Mouse (Mus musculus): Measurements from ENCODE around the gene Folr2. TPM values are rescaled to one million over a fixed set of nuclear protein-coding genes. Genes with fewer than 3 reads are reported as not detected.
A peak's percentile ranks its signal among the peaks of the same experiment; 100 is the strongest.

Folr2 gene
- polyA plus RNA-seq (2012; rRNA removed): 7.4 and 8.0 TPM in 2 replicates
- polyA plus RNA-seq (2014; fragmentation: Nextera tagmentation; extraction: Ambion mirVana): 4.2 and 6.5 TPM in 2 replicates

DNA sequence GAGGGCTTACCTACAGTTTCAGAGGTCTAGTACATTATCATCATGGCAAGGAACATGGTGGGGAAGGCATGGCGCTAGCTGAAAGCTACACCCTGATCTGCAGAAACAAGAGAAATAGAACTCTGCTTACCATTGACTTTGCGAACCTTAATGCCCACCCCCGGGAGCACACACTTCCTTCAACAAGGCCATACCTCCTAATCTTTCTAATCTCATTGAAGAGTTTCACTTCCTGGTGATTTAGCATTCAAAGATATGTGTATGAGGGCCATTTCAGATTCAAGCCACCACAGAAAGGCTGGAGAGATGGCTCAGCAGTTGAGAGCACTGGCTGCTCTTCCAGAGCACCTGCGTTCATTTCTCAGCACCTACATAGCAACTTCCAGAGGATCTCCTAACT lies at the start of gene Folr2:
Folr2 (minus strand) TSS at position 101 of the 400 bp plus-strand sequence.
- no peaks in the 10 kb centered on the region for H3K9me3 ChIP-seq (ENCODE audit: control insufficient read depth, low read length)
- DNase-seq (ENCODE audit: low read depth in 3 of 3, low spot score in 3 of 3): no peak
- H3K27ac ChIP-seq: no peak within 1 kb of the TSS
- H3K9ac ChIP-seq (replicated peaks): no peak within 1 kb of the TSS
- no peak for TF ChIP-seq EP300 (IDR thresholded peaks at IDR 0.05; ENCODE audit: low read depth)
- TF ChIP-seq CTCF (IDR thresholded peaks at IDR 0.05; ENCODE audit: low read depth): no peak
- no peaks in the 10 kb centered on the region for H3K36me3 ChIP-seq (replicated peaks; ENCODE audit: control insufficient read depth, insufficient read depth, low read depth)
- 65% methylated on average over 4 of the region's 4 CpGs for WGBS (ENCODE audit: insufficient replicate concordance)
- no peaks in the 10 kb centered on the region for H3K4me1 ChIP-seq (replicated peaks; ENCODE audit: control insufficient read depth in 2 of 2, insufficient read depth in 2 of 2, low read length in 1 of 2)
- no peak within 1 kb of the TSS for H3K4me2 ChIP-seq (ENCODE audit: low read depth)
- no peak within 1 kb of the TSS for H3K4me3 ChIP-seq (ENCODE audit: insufficient read depth in 1 of 2, low read depth in 2 of 2, low read length in 2 of 2)
- ATAC-seq (ENCODE audit: insufficient read depth): no peak
- H3K27me3 ChIP-seq (ENCODE audit: control insufficient read depth, insufficient read depth, low read length): no peaks in the 10 kb centered on the region

DNA sequence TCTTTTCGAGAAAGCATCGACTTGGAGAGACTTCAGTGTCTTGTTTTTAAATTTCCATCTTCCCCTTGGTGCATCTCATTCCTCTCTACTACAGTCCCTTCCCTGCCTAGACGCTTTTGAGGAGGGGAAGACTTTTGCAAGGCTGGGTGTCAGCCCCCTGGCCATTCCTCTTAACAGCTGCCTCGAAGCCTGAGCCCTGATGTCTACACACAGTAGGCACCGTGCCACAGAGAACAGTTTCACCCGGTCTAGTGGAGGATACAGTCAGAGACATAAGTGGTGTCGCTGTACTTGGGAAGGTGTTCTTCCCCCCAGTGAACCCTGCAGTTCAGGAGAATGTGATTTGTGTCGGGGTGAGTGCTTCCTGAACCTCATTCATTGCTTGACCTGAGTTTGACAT lies 49.7 kb upstream of the Folr2 start:
- DNase-seq (ENCODE audit: low read depth in 3 of 3, low spot score in 3 of 3): no peak
- H3K36me3 ChIP-seq (replicated peaks; ENCODE audit: control insufficient read depth, insufficient read depth, low read depth): peaks cover 9% of the 10 kb centered on the region
- ATAC-seq (ENCODE audit: insufficient read depth): no peak
- 33% methylated on average over 8 of the region's 8 CpGs for WGBS (ENCODE audit: insufficient replicate concordance)
- TF ChIP-seq CTCF (IDR thresholded peaks at IDR 0.05; ENCODE audit: low read depth): no peak
- TF ChIP-seq EP300 (IDR thresholded peaks at IDR 0.05; ENCODE audit: low read depth): no peak
- peak overlapping the region; percentile 94 for H3K4me2 ChIP-seq (ENCODE audit: low read depth)
- peaks cover 14 to 24% of the 10 kb centered on the region in 2 experiments for H3K4me1 ChIP-seq (replicated peaks; ENCODE audit: control insufficient read depth in 2 of 2, insufficient read depth in 2 of 2, low read length in 1 of 2)
- no peaks in the 10 kb centered on the region for H3K9me3 ChIP-seq (ENCODE audit: control insufficient read depth, low read length)
- peak overlapping the region; percentile 91 for H3K9ac ChIP-seq (replicated peaks)
- H3K4me3 ChIP-seq (ENCODE audit: insufficient read depth in 1 of 2, low read depth in 2 of 2, low read length in 2 of 2): peak overlapping the region; percentile 81 to 85
- peak overlapping the region; percentile 76 for H3K27ac ChIP-seq
- H3K27me3 ChIP-seq (ENCODE audit: control insufficient read depth, insufficient read depth, low read length): no peaks in the 10 kb centered on the region

DNA sequence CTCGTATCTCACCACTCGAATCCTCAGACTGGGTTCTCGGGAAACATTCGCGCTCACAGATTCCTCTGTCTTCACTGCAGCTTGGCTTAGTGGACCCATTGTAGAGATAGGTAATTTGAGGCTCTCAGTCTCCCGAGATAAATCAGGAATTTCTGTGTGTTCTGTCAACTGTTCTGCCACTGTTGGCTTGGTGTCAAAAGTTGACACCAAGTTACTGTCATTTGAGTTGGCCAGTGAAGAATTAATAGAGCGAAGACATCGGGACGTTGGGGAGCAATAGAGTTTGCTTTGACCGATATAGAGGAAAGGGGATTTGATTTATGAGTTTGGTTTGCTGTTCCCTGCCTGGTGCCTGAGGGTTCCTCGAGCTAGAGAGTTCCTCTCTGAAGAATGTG lies 49.3 kb upstream of the Folr2 start, which contains the start of gene Tomt:
Tomt (minus strand) TSS at position 73 of the 395 bp plus-strand sequence.
- peak within 1 kb of the TSS; percentile 84 for H3K27ac ChIP-seq
- H3K9me3 ChIP-seq (ENCODE audit: control insufficient read depth, low read length): no peaks in the 10 kb centered on the region
- WGBS (ENCODE audit: insufficient replicate concordance): 4% methylated on average over 11 of the region's 11 CpGs
- no peak for ATAC-seq (ENCODE audit: insufficient read depth)
- H3K27me3 ChIP-seq (ENCODE audit: control insufficient read depth, insufficient read depth, low read length): no peaks in the 10 kb centered on the region
- DNase-seq (ENCODE audit: low read depth in 3 of 3, low spot score in 3 of 3): no peak
- H3K4me2 ChIP-seq (ENCODE audit: low read depth): peak within 1 kb of the TSS; percentile 94
- peaks cover 7% of the 10 kb centered on the region for H3K36me3 ChIP-seq (replicated peaks; ENCODE audit: control insufficient read depth, insufficient read depth, low read depth)
- H3K9ac ChIP-seq (replicated peaks): peak within 1 kb of the TSS; percentile 91
- TF ChIP-seq EP300 (IDR thresholded peaks at IDR 0.05; ENCODE audit: low read depth): no peak
- TF ChIP-seq CTCF (IDR thresholded peaks at IDR 0.05; ENCODE audit: low read depth): no peak
- peaks cover 14 to 24% of the 10 kb centered on the region in 2 experiments for H3K4me1 ChIP-seq (replicated peaks; ENCODE audit: control insufficient read depth in 2 of 2, insufficient read depth in 2 of 2, low read length in 1 of 2)
- peak within 1 kb of the TSS; percentile 81 to 85 for H3K4me3 ChIP-seq (ENCODE audit: insufficient read depth in 1 of 2, low read depth in 2 of 2, low read length in 2 of 2)

DNA sequence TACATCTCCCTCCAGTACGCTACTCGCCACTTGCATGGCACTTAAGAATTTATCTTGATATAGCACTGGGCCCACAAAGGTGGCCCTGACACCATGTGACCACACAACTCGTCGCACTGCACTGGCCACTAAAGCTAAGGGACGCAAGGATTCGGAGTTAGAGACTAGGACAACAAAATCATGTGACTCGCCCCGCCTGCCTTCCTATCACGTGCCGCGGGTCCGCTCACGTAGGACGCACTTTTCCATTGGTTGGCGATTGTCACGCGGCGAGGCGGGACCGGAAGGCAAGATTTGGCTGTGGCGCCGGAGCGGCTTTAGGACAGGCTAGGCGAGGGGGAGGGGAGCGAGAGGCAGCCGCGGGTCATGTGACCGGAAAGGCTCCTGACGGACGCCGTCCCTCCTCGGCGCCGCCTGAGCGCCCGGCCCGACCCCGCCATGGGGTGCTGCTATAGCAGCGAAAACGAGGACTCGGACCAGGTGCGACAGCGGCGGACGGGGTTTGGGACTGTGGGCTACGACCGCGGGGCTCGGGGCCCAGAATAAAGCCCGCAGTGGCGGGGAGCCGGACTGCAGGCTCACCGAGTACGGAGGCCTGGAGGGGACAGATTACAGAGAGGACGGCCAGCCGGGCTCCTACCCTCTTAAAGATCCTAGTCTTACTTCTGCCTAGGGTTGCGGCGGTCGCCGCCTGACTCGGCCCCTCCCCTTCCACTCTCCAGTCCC lies 48.7 kb upstream of the Folr2 start, which contains the start of gene Lamtor1:
Lamtor1 (plus strand) TSS at position 344 of the 726 bp plus-strand sequence.
- no peaks in the 10 kb centered on the region for H3K9me3 ChIP-seq (ENCODE audit: control insufficient read depth, low read length)
- ATAC-seq (ENCODE audit: insufficient read depth) (peak; percentile 96), DNase-seq (ENCODE audit: low read depth in 3 of 3, low spot score in 3 of 3) (peak; percentile 99)
- H3K4me3 ChIP-seq (ENCODE audit: insufficient read depth in 1 of 2, low read depth in 2 of 2, low read length in 2 of 2): peak within 1 kb of the TSS; percentile 81 to 85
- H3K4me2 ChIP-seq (ENCODE audit: low read depth): peak within 1 kb of the TSS; percentile 94
- H3K27ac ChIP-seq: peak within 1 kb of the TSS; percentile 84
- H3K27me3 ChIP-seq (ENCODE audit: control insufficient read depth, insufficient read depth, low read length): no peaks in the 10 kb centered on the region
- WGBS (ENCODE audit: insufficient replicate concordance): under 1% methylated on average over 61 of the region's 61 CpGs
- peak; percentile 1; the same call in 1 of the 2 replicates for TF ChIP-seq CTCF (IDR thresholded peaks at IDR 0.05; ENCODE audit: low read depth)
- no peak for TF ChIP-seq EP300 (IDR thresholded peaks at IDR 0.05; ENCODE audit: low read depth)
- H3K4me1 ChIP-seq (replicated peaks; ENCODE audit: control insufficient read depth in 2 of 2, insufficient read depth in 2 of 2, low read length in 1 of 2): peaks cover 14 to 24% of the 10 kb centered on the region in 2 experiments
- H3K36me3 ChIP-seq (replicated peaks; ENCODE audit: control insufficient read depth, insufficient read depth, low read depth): peaks cover 5% of the 10 kb centered on the region; the same call in 1 of the 2 replicates
- peak within 1 kb of the TSS; percentile 91 for H3K9ac ChIP-seq (replicated peaks)

- no peak overlapping the region for H3K4me3 ChIP-seq (ENCODE audit: insufficient read depth in 1 of 2, low read depth in 2 of 2, low read length in 2 of 2)
- H3K4me2 ChIP-seq (ENCODE audit: low read depth): no peak overlapping the region
- DNase-seq (ENCODE audit: low read depth in 3 of 3, low spot score in 3 of 3) (no peak), ATAC-seq (ENCODE audit: insufficient read depth) (no peak)
- no peaks in the 10 kb centered on the region for H3K27me3 ChIP-seq (ENCODE audit: control insufficient read depth, insufficient read depth, low read length)
- peaks cover 14 to 19% of the 10 kb centered on the region in 2 experiments for H3K4me1 ChIP-seq (replicated peaks; ENCODE audit: control insufficient read depth in 2 of 2, insufficient read depth in 2 of 2, low read length in 1 of 2)
- no peak overlapping the region for H3K27ac ChIP-seq
- no peak overlapping the region for H3K9ac ChIP-seq (replicated peaks)
- no peaks in the 10 kb centered on the region for H3K9me3 ChIP-seq (ENCODE audit: control insufficient read depth, low read length)
- no peaks in the 10 kb centered on the region; the same call in 1 of the 2 replicates for H3K36me3 ChIP-seq (replicated peaks; ENCODE audit: control insufficient read depth, insufficient read depth, low read depth)
- TF ChIP-seq CTCF (IDR thresholded peaks at IDR 0.05; ENCODE audit: low read depth) (peak; percentile 48), EP300 (IDR thresholded peaks at IDR 0.05; ENCODE audit: low read depth) (no peak)
These were observed 45.9 kb upstream of the Folr2 start for GRCm38 (mm10) chr7:101902846-101903245.
